Mouse (Mus musculus): ENCODE measurements at regions not wholly inside any gene's neighbourhood (a gene's known extent, or its start where the extent isn't known, plus 50 kb on each side); places are given as distances from the start of the nearest gene placed in this dataset.
A peak's percentile ranks its signal among the peaks of the same experiment; 100 is the strongest.

DNA sequence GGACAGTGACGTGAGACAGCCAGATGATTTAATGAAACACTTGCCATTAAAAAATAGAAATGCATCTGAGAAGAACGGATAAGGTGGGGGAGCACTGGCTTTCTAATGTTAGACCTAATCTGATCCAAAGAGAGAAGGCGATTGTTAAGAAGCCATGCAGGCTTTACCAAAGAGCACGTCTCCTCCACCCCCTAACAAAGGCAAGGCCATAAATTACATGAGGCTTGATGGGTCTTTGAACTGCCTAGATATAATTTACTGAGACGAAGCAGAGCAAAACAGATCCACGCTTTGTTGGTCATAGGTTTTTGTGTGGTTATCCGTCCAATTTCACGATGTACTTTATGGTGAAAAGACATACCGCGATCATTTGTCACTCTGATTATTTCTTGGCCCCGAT lies 84.4 kb downstream of the Tspan8 start:
- no peak for ATAC-seq (replicated peaks; ENCODE audit: poor library complexity, severe bottlenecking)

DNA sequence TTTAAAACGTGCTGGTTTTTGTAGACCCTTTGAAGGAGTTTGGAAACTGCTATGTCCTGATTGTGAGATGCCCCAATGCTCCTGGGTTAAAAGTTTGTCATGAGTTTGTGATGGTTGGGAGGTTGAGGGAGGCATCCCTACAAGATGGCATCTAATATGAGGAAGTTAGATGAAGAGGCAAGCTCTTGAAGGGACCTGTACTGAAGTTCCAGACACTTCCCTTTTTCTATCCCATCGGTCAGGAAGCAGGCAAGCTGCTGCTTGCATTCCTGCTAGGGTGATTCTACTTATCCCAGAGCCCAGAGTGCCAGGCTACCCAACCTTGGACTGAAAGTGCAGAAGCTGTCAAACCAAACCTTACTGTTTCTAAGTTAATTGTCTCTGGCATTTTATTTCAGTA lies 86.4 kb downstream of the Tspan8 start:
- ATAC-seq (replicated peaks; ENCODE audit: poor library complexity, severe bottlenecking), result peak; percentile 70

DNA sequence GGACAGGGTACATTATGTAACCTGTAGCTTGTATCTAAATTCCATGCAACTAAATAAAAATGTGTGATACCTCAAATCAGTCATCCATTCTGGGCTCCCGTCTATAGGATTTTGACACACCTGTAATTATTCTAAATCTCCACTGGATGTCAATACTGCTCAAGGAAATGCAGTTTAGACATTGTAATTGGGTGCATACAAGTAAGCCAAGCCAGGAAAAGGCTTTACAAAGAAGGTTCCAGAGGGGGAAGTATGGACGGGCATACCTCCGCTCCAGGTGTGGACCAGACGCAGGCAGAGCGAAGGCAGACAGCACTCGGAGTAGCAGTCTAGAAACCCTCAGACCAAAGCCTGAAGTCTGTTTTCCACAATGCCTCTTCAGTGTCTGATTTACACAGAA lies 97.0 kb upstream of the Ptprr start:
- ATAC-seq (replicated peaks; ENCODE audit: poor library complexity, severe bottlenecking), result no peak
